Mouse (Mus musculus) megakaryocyte-erythroid progenitor cell, adult 5-6 weeks (primary cell): ENCODE measurements around the gene Ldha. TPM values are rescaled to one million over a fixed set of nuclear protein-coding genes. Genes with fewer than 3 reads are reported as not detected.
"Not testable (repeated sequence)": the region's sequence is repeated elsewhere in the genome, so short reads cannot be mapped to it uniquely, and the experiment has no call there.

ENCODE experiments used
- ATAC-seq: replicated peaks from 2 replicates; pipeline ENCODE4 v1.8.0; 2016; ENCODE audit warnings: mild to moderate bottlenecking, inconsistent platforms; ENCODE audit not compliant: severe bottlenecking, poor library complexity, low FRiP score, low TSS enrichment
- total RNA-seq, 2 experiments: library from RNA; stranded (forward) in 1 of 2; stranded (reverse) in 1 of 2; fragments of 200-1000, 215-1000 nt in 1 of 2; fragments of >200 nt in 1 of 2; fragmentation: Nextera tagmentation in 1 of 2; gene quantifications; 2 replicates each; pipeline ENCODE4 v1.2.3; 2014 to 2017

Ldha gene
- 663 and 668 TPM in 2 replicates for total RNA-seq (2014; fragmentation: Nextera tagmentation)
- 397 and 483 TPM in 2 replicates for total RNA-seq (2017)

GRCm38 (mm10) chr7:46840787-46841525 lies at the start of gene Ldha:
Gene Ldha (plus strand): TSS chr7:46841475.
- no peak for ATAC-seq

- ATAC-seq: no peak
Observed at GRCm38 (mm10) chr7:46793871-46794270, 47.4 kb upstream of the Ldha start.

- peak; percentile 99 for ATAC-seq
Observed at GRCm38 (mm10) chr7:46795287-46796205, 45.7 kb upstream of the Ldha start, which contains the start of the genes Hps5 and Gtf2h1. Gene Hps5 (minus strand): TSS chr7:46796064. Gene Gtf2h1 (plus strand): TSS chr7:46796103.

GRCm38 (mm10) chr7:46796206-46796679 lies 45.0 kb upstream of the Ldha start:
- no peak for ATAC-seq

DNA sequence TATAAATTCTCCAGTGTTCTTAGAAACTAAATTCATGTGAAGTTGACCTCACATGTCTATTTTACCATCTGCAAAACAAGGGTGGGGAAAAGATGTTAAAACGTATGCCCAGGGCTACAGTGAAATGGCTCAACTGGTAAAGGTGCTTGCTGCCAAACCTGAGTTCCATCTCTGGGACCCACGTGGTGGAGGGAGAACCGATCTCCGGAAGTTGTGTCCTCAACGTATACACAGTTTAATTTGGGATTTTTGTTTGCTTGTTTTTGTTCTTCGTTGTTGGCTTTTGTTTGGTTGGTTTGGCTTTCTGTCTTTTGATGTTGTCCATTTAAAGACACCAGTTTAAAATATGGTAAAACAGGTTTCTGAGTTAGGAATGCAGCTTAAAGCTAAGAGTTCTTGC lies 44.5 kb upstream of the Ldha start:
- ATAC-seq: no peak

DNA sequence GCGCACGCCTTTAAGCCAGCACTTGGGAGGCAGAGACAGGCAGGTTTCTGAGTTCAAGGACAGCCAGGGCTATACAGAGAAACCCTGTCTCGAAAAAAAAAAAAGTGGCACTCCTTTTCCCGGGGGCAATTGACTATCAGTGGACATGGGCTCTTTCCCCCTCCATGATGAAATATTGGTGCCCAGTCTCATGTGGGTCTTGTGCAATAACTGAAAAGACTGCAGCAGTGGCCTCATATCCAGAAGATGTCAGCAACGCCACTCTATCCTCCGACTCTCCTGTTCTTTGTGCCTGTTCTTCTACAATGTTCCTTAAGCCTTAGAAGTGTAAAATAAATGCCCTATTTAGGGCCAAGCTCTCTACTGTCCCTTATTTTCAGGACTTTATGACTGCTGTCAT lies 30.9 kb upstream of the Ldha start:
- no peak for ATAC-seq

- ATAC-seq: no peak
Observed at GRCm38 (mm10) chr7:46814012-46814411, 27.3 kb upstream of the Ldha start.

GRCm38 (mm10) chr7:46820876-46821632 lies 20.2 kb upstream of the Ldha start:
- not testable (repeated sequence) for ATAC-seq

DNA sequence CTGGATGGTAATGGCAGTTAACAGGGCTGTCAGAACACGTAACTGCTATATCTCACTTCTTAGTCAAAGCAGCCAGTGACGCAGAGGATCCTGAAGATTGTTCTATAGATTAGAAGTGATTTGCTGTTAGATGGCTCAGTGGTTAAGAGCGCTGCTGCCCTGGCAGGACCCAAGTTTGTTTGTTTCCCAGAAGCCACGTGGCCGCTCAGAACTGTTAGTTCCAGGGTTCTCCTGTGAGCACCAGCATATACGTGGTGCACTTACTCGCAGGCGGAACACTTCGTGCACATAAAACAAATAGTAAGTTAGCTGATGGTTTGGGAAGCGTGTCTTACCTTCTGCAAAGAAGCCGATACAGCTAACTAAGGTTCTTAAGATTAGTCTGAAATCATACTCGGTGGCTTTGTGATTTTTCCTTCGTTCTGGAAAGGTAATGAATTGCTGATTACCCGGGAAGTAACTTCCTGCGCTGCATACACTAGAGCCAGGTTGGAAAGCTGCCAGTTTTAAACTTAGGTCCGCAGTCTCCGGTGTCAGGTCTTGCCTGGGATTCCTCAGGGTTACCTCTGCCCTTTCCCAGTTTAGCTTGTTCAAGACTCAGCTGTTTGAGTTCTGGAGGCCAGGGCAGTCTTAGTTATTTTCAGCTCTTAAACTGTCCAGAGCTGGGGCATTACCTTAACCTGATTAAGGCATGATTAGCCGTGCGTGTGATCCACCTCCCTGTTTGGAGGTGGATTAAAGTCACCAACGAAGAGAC lies 14.1 kb upstream of the Ldha start:
- no peak for ATAC-seq

GRCm38 (mm10) chr7:46827803-46828184 lies 13.5 kb upstream of the Ldha start:
- no peak for ATAC-seq

DNA sequence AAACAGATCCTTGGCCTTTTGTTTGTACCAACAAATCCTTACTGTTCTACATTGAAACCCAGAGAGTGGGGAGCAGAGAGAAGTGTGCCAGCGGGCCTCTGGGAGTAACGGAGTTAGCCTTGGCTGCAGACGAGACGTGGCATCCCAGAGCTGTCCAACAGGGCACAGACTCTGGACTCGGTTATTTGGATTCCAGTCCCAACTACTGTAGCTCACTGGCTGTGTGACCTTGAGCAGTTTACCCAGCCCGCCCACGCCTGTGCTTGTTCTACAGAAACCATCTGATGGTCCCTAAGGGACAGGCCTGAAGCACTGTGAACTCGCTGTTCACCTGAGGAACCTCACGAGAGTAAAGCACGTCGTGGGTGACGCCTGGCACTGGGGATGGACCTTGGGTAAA lies 11.4 kb upstream of the Ldha start:
- no peak for ATAC-seq

- ATAC-seq: peak; percentile 73
Observed at GRCm38 (mm10) chr7:46830799-46831590, 10.3 kb upstream of the Ldha start.

- no peak for ATAC-seq
Observed at GRCm38 (mm10) chr7:46831693-46832092, 9.6 kb upstream of the Ldha start.

DNA sequence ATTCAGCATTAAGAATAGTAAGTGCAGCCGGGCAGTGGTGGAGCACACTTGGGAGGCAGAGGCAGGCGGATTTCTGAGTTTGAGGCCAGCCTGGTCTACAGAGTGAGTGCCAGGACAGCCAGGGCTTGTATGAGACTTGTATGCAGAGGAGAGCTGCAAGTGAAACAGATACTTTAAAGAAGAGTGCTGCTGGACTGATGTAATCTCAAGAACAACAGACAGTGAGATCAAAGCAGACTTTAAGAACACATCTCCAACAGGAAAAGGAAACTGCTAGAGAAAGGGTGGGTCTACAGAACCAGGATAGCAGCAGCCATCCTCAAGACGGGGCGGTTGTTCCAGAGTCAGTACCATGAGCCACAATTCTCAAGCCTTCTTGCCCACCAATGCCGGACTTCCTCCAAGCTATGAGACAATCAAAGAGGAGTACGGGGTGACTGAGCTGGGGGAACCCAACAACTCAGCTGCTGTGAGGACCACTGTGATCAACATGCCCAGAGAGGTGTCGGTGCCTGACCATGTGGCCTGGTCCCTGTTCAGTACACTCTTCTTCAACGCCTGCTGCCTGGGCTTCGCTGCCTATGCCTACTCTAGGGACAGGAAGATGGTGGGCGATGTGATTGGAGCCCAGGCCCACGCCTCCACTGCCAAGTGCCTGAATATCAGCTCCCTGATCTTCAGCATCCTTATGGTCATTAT lies 9.0 kb upstream of the Ldha start:
- not testable (repeated sequence) for ATAC-seq

- peak; percentile 97 for ATAC-seq
Observed at GRCm38 (mm10) chr7:46833266-46833665, 8.0 kb upstream of the Ldha start.

DNA sequence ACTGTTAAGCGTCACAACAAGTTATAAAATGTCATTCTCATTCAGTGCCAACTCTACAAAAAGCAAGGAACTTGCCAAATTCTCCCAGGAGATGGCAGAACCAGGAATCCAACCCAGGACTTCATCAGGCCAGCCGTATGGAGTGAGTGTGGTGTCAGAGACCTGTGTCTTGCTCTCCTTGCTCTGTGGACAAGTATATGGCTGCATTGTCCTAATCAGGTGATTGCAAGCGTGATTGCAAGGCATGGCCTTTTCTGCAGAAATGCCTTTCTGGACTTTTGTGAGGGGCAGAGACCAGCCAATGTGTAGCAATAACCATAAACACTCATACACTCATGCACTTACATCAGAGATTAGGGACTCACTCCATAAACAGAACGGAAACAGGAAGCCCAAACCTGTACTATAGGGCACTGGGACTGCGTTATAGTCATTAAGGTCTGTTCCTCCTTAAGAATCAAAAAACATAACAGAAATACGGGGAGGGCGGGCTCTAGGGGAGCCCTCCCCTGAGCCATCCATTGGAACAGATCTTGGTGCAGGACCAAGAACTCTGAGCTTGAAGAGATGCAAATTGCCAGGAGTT lies 7.5 kb upstream of the Ldha start:
- ATAC-seq: 0 out of 2 replicates have a peak, but pooled peaks have one; percentile 0

- no peak for ATAC-seq
Observed at GRCm38 (mm10) chr7:46834994-46835610, 6.2 kb upstream of the Ldha start.
